Mouse (Mus musculus): Measurements from ENCODE around the gene Tm6sf1. TPM values are rescaled to one million over a fixed set of nuclear protein-coding genes. Genes with fewer than 3 reads are reported as not detected.

Tm6sf1 gene
- polyA plus RNA-seq, 1 experiment from 2014 or later = 11.2 TPM

DNA sequence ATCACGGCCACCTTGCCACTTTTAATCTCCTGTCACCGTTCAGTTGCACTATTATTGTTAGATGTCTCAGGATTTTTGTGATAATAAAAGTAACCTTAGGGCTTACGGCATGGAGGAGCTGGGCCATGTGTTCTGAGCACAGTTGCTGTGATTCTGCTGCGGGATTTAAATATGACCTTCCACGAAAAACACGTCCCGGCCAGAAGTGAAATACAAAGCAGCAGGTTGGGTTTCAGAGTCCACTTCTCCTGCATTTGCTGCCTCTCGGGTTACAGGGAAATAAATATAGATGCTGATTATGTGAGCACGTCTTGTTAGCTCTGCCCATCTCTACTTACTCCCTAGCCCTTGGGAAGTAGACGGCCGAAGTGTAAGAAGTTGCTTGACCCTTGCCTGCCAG, 14.0 kb upstream of the Tm6sf1 start:
- no peak overlapping the region for H3K4me2 ChIP-seq (ENCODE audit: low read depth, low read length)
- WGBS = 61% methylated on average over 11 of the region's 11 CpGs
- no peaks in the 10 kb centered on the region for H3K36me3 ChIP-seq (replicated peaks; ENCODE audit: control insufficient read depth, insufficient read depth, low read depth, low read length)
- ATAC-seq (replicated peaks; ENCODE audit: insufficient number of reproducible peaks, low FRiP score, low TSS enrichment, low read depth) = no peak
- no peaks in the 10 kb centered on the region for H3K9me3 ChIP-seq (replicated peaks; ENCODE audit: control insufficient read depth, low read length)
- DNase-seq (ENCODE audit: low spot score) = no peak
- no peak overlapping the region for H3K4me3 ChIP-seq (ENCODE audit: low read depth, low read length)
- no peaks in the 10 kb centered on the region for H3K4me1 ChIP-seq (ENCODE audit: control insufficient read depth, insufficient read depth, low read length)
- no peaks in the 10 kb centered on the region for H3K27me3 ChIP-seq (ENCODE audit: control insufficient read depth, insufficient read depth, low read length)
- H3K9ac ChIP-seq (replicated peaks; ENCODE audit: low read length) = no peak overlapping the region
- H3K27ac ChIP-seq (replicated peaks; ENCODE audit: low read depth, low read length) = no peak overlapping the region

DNA sequence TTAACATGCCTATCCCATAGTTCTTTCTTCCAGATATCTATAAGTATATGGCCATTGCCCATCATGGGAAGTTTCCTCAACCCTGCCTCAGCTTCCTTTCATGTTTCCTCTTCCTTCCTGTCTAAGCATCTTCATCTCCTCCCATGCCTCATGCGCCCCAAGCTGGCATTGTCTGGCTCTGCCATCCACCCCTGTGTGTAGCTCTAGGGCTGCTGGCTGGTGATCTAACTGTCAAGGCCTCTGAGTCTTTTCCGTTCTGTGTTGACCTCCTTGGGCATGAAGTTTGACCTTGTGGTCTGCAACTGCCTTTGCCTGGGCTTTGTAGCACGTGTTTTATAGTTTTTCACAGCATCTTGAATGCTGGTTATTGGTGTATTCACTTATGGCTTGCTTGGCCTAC, 13.5 kb upstream of the Tm6sf1 start:
- Histone ChIP-seq H3K27me3 (ENCODE audit: control insufficient read depth, insufficient read depth, low read length) (no peaks in the 10 kb centered on the region), H3K4me3 (ENCODE audit: low read depth, low read length) (no peak overlapping the region), H3K36me3 (replicated peaks; ENCODE audit: control insufficient read depth, insufficient read depth, low read depth, low read length) (no peaks in the 10 kb centered on the region), H3K4me2 (ENCODE audit: low read depth, low read length) (no peak overlapping the region), H3K27ac (replicated peaks; ENCODE audit: low read depth, low read length) (no peak overlapping the region), H3K9me3 (replicated peaks; ENCODE audit: control insufficient read depth, low read length) (no peaks in the 10 kb centered on the region), H3K9ac (replicated peaks; ENCODE audit: low read length) (no peak overlapping the region), H3K4me1 (ENCODE audit: control insufficient read depth, insufficient read depth, low read length) (no peaks in the 10 kb centered on the region)
- DNase-seq (ENCODE audit: low spot score) (no peak), ATAC-seq (replicated peaks; ENCODE audit: insufficient number of reproducible peaks, low FRiP score, low TSS enrichment, low read depth) (no peak)
- WGBS = 81% methylated on average over 3 of the region's 3 CpGs

DNA sequence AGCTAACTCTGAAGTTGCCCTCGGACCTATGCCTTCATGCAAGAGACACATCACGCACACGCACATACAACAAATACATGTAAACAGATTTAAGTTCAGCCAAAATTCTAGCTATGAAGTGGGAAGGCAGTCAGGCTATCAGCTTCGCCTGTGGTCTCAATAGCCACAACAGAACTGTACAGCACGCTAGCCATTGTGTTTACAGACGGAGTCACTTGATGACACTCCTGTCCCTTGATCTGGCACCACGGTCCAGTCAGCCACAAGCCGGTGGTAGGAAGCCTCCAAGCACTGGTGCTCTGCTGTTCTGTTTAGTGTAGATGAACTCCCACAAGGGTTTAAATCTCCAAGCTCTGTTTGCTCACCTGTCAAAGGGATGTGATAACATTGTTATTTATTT, 12.8 kb upstream of the Tm6sf1 start:
- 86% methylated on average over 8 of the region's 8 CpGs for WGBS
- no peak for DNase-seq (ENCODE audit: low spot score)
- Histone ChIP-seq H3K9ac (replicated peaks; ENCODE audit: low read length) (no peak overlapping the region), H3K27ac (replicated peaks; ENCODE audit: low read depth, low read length) (no peak overlapping the region), H3K4me3 (ENCODE audit: low read depth, low read length) (no peak overlapping the region), H3K4me1 (ENCODE audit: control insufficient read depth, insufficient read depth, low read length) (no peaks in the 10 kb centered on the region), H3K27me3 (ENCODE audit: control insufficient read depth, insufficient read depth, low read length) (no peaks in the 10 kb centered on the region), H3K9me3 (replicated peaks; ENCODE audit: control insufficient read depth, low read length) (no peaks in the 10 kb centered on the region), H3K36me3 (replicated peaks; ENCODE audit: control insufficient read depth, insufficient read depth, low read depth, low read length) (no peaks in the 10 kb centered on the region), H3K4me2 (ENCODE audit: low read depth, low read length) (no peak overlapping the region)
- no peak for ATAC-seq (replicated peaks; ENCODE audit: insufficient number of reproducible peaks, low FRiP score, low TSS enrichment, low read depth)

DNA sequence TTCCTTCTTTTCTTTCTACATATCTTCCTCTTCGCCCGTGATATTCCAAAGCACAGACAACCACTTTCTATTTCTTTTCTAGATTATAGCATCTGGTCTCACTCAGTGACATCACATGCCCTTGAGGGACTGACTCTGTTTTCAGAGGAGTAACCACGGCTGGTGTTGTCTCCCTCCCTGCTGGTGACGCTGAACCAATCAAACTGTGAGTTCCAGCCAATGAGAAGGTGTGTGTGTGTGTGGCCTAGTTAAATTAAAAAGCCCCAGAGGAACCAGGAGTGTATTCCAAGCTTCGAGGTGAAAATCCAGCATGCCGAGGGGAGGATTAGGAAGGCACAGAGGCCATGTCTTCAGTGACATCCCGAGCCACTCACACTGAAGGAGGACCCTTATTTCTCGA, 11.8 kb upstream of the Tm6sf1 start:
- DNase-seq (ENCODE audit: low spot score) (peak; percentile 46), ATAC-seq (replicated peaks; ENCODE audit: insufficient number of reproducible peaks, low FRiP score, low TSS enrichment, low read depth) (no peak)
- no peaks in the 10 kb centered on the region for H3K9me3 ChIP-seq (replicated peaks; ENCODE audit: control insufficient read depth, low read length)
- H3K27me3 ChIP-seq (ENCODE audit: control insufficient read depth, insufficient read depth, low read length) = no peaks in the 10 kb centered on the region
- H3K4me1 ChIP-seq (ENCODE audit: control insufficient read depth, insufficient read depth, low read length) = no peaks in the 10 kb centered on the region
- H3K4me3 ChIP-seq (ENCODE audit: low read depth, low read length) = no peak overlapping the region
- no peak overlapping the region for H3K9ac ChIP-seq (replicated peaks; ENCODE audit: low read length)
- WGBS = 28% methylated on average over 8 of the region's 8 CpGs
- no peak overlapping the region for H3K27ac ChIP-seq (replicated peaks; ENCODE audit: low read depth, low read length)
- H3K36me3 ChIP-seq (replicated peaks; ENCODE audit: control insufficient read depth, insufficient read depth, low read depth, low read length) = no peaks in the 10 kb centered on the region
- H3K4me2 ChIP-seq (ENCODE audit: low read depth, low read length) = no peak overlapping the region

DNA sequence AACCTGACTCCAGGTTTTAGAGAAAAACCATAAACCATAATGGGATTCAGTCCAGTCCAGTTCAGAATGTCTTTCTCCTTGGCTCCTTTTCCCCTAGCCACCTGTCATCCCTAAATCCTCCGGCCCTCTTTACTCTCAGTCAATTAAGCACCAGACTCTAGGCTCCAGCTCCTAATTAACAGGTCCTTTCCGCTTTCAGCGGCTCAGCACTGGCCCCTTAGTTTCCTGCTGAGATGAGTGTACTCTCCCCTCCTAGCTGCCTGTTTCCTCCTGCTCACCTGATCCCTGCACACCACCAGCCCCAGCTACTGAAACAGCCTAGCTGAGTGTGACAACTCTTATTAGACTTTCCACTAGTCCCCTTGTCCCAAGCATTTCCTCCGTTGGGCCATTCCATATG, 11.0 kb upstream of the Tm6sf1 start:
- no peak overlapping the region for H3K9ac ChIP-seq (replicated peaks; ENCODE audit: low read length)
- no peaks in the 10 kb centered on the region for H3K9me3 ChIP-seq (replicated peaks; ENCODE audit: control insufficient read depth, low read length)
- 30% methylated on average over 4 of the region's 4 CpGs for WGBS
- H3K27me3 ChIP-seq (ENCODE audit: control insufficient read depth, insufficient read depth, low read length) = no peaks in the 10 kb centered on the region
- no peak overlapping the region for H3K4me3 ChIP-seq (ENCODE audit: low read depth, low read length)
- H3K36me3 ChIP-seq (replicated peaks; ENCODE audit: control insufficient read depth, insufficient read depth, low read depth, low read length) = no peaks in the 10 kb centered on the region
- no peaks in the 10 kb centered on the region for H3K4me1 ChIP-seq (ENCODE audit: control insufficient read depth, insufficient read depth, low read length)
- DNase-seq (ENCODE audit: low spot score) (no peak), ATAC-seq (replicated peaks; ENCODE audit: insufficient number of reproducible peaks, low FRiP score, low TSS enrichment, low read depth) (no peak)
- H3K27ac ChIP-seq (replicated peaks; ENCODE audit: low read depth, low read length) = no peak overlapping the region
- H3K4me2 ChIP-seq (ENCODE audit: low read depth, low read length) = no peak overlapping the region

DNA sequence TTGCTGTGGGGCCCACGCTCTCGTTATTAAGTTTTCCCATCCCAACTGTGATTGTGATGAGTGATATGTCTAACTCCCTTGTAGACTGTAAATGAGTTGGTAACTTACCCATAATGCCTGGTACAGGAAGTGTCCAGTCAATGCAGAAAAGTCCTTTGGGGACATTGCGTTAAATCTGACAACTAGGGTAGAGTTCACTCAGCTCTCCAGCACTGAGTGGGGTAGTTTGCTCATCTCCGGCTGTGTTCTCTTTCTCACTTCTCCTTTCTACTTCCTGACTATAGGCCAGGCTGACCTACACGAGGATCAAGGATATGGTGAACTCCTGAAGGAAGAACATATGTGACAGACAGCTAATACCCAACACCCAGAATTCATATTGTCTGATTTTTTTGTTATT, 9.6 kb upstream of the Tm6sf1 start:
- Histone ChIP-seq H3K36me3 (replicated peaks; ENCODE audit: control insufficient read depth, insufficient read depth, low read depth, low read length) (no peaks in the 10 kb centered on the region), H3K4me3 (ENCODE audit: low read depth, low read length) (no peak overlapping the region), H3K4me1 (ENCODE audit: control insufficient read depth, insufficient read depth, low read length) (no peaks in the 10 kb centered on the region), H3K4me2 (ENCODE audit: low read depth, low read length) (no peak overlapping the region), H3K9me3 (replicated peaks; ENCODE audit: control insufficient read depth, low read length) (no peaks in the 10 kb centered on the region), H3K27me3 (ENCODE audit: control insufficient read depth, insufficient read depth, low read length) (no peaks in the 10 kb centered on the region), H3K9ac (replicated peaks; ENCODE audit: low read length) (no peak overlapping the region), H3K27ac (replicated peaks; ENCODE audit: low read depth, low read length) (no peak overlapping the region)
- DNase-seq (ENCODE audit: low spot score) = no peak
- WGBS = 88% methylated on average over 5 of the region's 5 CpGs
- ATAC-seq (replicated peaks; ENCODE audit: insufficient number of reproducible peaks, low FRiP score, low TSS enrichment, low read depth) = no peak

DNA sequence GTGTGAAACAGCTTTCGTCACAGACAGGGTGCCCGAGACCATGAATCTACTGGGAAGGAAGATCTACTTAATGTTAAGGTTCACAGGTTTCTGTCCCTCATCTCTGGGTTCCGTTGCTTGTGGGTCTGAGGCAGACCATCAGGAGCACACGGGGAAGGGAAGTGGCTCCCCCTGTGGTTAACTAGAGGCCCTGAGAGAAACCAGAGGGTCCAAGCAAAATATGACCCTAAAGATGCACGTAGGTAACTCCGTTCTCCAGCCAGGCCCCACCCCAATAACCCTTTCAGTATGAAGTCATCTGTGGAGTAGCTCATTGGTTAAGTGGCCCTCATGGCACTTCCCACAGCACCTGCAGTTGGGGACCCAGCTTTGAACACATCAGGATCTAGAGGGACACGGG, 9.2 kb upstream of the Tm6sf1 start:
- no peak overlapping the region for H3K4me2 ChIP-seq (ENCODE audit: low read depth, low read length)
- no peak overlapping the region for H3K27ac ChIP-seq (replicated peaks; ENCODE audit: low read depth, low read length)
- H3K9ac ChIP-seq (replicated peaks; ENCODE audit: low read length) = no peak overlapping the region
- 92% methylated on average over 7 of the region's 7 CpGs for WGBS
- ATAC-seq (replicated peaks; ENCODE audit: insufficient number of reproducible peaks, low FRiP score, low TSS enrichment, low read depth) (no peak), DNase-seq (ENCODE audit: low spot score) (no peak)
- H3K36me3 ChIP-seq (replicated peaks; ENCODE audit: control insufficient read depth, insufficient read depth, low read depth, low read length) = no peaks in the 10 kb centered on the region
- no peak overlapping the region for H3K4me3 ChIP-seq (ENCODE audit: low read depth, low read length)
- H3K9me3 ChIP-seq (replicated peaks; ENCODE audit: control insufficient read depth, low read length) = no peaks in the 10 kb centered on the region
- H3K4me1 ChIP-seq (ENCODE audit: control insufficient read depth, insufficient read depth, low read length) = no peaks in the 10 kb centered on the region
- no peaks in the 10 kb centered on the region for H3K27me3 ChIP-seq (ENCODE audit: control insufficient read depth, insufficient read depth, low read length)

DNA sequence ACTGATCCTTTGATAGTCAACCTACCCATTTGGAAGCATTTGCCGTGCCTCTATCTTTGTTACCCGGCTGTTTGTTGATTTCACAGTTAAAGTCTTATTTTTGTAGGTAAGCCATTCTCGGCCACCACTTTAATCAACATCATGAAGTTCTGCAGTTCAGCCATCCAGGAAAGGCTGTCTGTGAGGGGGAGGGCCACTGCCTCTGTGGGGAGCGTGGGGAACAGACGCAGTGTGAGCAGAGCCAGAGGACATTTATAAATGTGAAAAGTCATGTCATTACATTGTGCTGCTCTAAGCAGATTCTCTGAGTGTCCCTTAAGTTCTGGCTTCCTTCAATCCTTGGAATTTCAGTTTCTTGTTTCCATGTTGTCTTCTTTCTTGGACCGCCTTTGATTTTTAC, 8.6 kb upstream of the Tm6sf1 start:
- WGBS = 87% methylated on average over 6 of the region's 6 CpGs

DNA sequence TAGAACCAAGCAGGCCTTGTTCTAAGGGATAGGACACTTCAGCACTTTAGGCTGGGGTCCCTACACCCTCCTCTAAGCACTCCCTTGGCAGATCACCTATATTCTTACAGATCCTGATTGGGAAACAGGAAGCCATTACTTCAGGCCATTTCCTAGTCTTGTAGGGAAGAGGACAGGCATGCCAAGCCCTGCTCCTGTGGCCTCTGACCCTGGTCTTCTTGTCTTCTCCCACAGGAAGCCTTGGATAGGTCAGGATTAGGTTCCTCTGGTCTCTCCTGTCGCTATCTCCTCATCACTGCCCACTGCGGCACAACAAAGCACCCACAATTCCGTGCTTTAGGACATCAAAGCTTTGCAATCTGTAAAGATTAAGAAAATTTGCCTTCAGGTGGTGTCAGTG, 7.1 kb upstream of the Tm6sf1 start:
- no peak overlapping the region for H3K4me3 ChIP-seq (ENCODE audit: low read depth, low read length)
- H3K9me3 ChIP-seq (replicated peaks; ENCODE audit: control insufficient read depth, low read length) = no peaks in the 10 kb centered on the region
- WGBS = 69% methylated on average over 3 of the region's 3 CpGs
- no peak for ATAC-seq (replicated peaks; ENCODE audit: insufficient number of reproducible peaks, low FRiP score, low TSS enrichment, low read depth)
- H3K9ac ChIP-seq (replicated peaks; ENCODE audit: low read length) = no peak overlapping the region
- no peak overlapping the region for H3K4me2 ChIP-seq (ENCODE audit: low read depth, low read length)
- no peak overlapping the region for H3K27ac ChIP-seq (replicated peaks; ENCODE audit: low read depth, low read length)
- no peaks in the 10 kb centered on the region for H3K27me3 ChIP-seq (ENCODE audit: control insufficient read depth, insufficient read depth, low read length)
- no peaks in the 10 kb centered on the region for H3K36me3 ChIP-seq (replicated peaks; ENCODE audit: control insufficient read depth, insufficient read depth, low read depth, low read length)
- no peak for DNase-seq (ENCODE audit: low spot score)
- no peaks in the 10 kb centered on the region for H3K4me1 ChIP-seq (ENCODE audit: control insufficient read depth, insufficient read depth, low read length)

More for the DNA sequence above, 8.6 kb upstream of the Tm6sf1 start:
- Histone ChIP-seq H3K4me1 (ENCODE audit: control insufficient read depth, insufficient read depth, low read length) (no peaks in the 10 kb centered on the region), H3K27ac (replicated peaks; ENCODE audit: low read depth, low read length) (no peak overlapping the region), H3K9me3 (replicated peaks; ENCODE audit: control insufficient read depth, low read length) (no peaks in the 10 kb centered on the region), H3K4me2 (ENCODE audit: low read depth, low read length) (no peak overlapping the region), H3K9ac (replicated peaks; ENCODE audit: low read length) (no peak overlapping the region), H3K27me3 (ENCODE audit: control insufficient read depth, insufficient read depth, low read length) (no peaks in the 10 kb centered on the region), H3K4me3 (ENCODE audit: low read depth, low read length) (no peak overlapping the region), H3K36me3 (replicated peaks; ENCODE audit: control insufficient read depth, insufficient read depth, low read depth, low read length) (no peaks in the 10 kb centered on the region)
- DNase-seq (ENCODE audit: low spot score) = no peak
- no peak for ATAC-seq (replicated peaks; ENCODE audit: insufficient number of reproducible peaks, low FRiP score, low TSS enrichment, low read depth)
